Mouse (Mus musculus) spleen, adult 12 weeks (tissue): Measurements from ENCODE around the gene Izumo1.

Experiments
- DNase-seq: peaks from one replicate; pipeline ENCODE4 v3.0.0; 2022; ENCODE audit warnings: low spot score

The Izumo1 gene

GRCm38 (mm10) chr7:45618316-45618715, 3.3 kb upstream of the Izumo1 start:
- no peak for DNase-seq

DNA sequence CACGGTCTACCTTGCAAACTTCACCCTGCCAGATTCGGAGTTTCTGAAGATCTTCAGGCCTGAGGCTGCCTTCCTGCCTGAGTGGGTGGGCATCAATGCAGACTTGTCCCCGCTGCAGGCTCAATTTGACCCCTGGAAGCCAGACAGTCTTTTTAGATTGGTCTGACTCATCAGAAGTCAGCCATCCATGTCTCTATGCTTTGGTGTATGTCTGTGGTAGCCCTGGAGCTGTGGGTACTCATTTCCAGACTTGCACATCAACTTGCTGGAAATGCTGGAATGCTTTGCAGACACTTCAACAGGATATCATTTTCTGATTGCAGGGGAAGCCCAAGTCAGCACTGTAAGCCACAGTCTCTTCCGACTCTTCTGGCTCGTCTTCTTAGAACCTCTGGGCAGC, 2.0 kb upstream of the Izumo1 start:
- no peak for DNase-seq

GRCm38 (mm10) chr7:45623507-45623906, 1.9 kb downstream of the Izumo1 start:
- DNase-seq, result no peak

GRCm38 (mm10) chr7:45624718-45625117, 3.1 kb downstream of the Izumo1 start:
- DNase-seq, result no peak

- no peak for DNase-seq
Measured at GRCm38 (mm10) chr7:45625481-45625880, 3.9 kb downstream of the Izumo1 start.

- DNase-seq, result no peak
Measured at GRCm38 (mm10) chr7:45626571-45627076, 5.0 kb downstream of the Izumo1 start.

GRCm38 (mm10) chr7:45627261-45627660, 5.7 kb downstream of the Izumo1 start, which contains the start of gene Rasip1:
Rasip1 (plus strand) TSS chr7:45627488.
- DNase-seq, result no peak

GRCm38 (mm10) chr7:45628364-45629294, 7.0 kb downstream of the Izumo1 start:
- DNase-seq, result peak; percentile 73

GRCm38 (mm10) chr7:45630064-45630907, 8.7 kb downstream of the Izumo1 start:
- no peak for DNase-seq

DNA sequence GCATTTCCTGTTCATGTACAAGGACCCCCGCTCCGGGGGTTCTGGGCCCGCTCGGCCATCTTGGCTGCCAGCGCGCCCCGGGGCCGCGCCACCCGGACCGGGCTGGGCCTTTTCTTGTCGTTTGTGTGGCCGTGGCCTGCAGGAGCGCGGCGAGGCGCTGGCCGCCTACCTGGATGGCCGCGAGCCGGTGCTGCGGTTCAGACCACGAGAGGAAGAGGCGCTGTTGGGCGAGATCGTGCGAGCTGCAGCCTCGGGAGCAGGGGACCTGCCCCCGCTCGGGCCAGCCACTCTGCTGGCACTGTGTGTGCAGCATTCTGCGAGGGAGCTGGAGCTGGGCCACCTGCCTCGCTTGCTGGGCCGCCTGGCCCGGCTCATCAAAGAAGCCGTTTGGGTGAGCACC, 10.9 kb downstream of the Izumo1 start:
- DNase-seq, result no peak

DNA sequence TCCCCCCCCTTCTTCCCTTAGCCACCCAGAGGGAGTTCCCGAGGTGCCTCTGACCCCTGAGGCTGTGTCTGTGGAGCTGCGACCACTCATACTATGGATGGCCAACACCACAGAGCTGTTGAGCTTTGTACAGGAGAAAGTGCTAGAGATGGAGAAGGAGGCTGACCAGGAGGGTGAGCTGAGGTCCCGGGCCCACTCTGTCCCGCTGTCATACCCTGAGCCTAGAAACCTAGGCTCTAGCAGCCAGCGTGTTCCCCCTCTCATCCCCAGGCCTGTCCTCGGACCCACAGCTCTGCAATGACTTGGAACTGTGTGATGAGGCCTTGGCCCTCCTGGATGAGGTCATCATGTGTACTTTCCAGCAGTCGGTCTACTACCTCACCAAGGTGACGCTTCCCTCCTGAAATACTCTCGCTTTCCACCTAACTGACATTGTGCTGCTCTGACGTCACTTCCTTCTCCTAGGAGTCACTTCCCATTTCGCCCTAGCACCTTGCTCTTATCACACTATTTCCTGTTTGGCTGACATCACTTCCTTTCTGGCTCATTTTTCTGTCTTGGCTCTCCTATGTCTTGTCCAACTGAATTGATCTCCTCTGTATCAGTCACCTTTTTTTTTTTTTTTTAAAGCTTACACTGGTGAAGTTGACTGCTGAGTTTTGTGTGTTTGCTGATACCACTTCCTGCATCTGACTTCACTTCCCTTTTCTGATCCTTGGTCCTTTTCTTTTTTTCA, 13.5 kb downstream of the Izumo1 start:
- no peak for DNase-seq

GRCm38 (mm10) chr7:45635711-45636688, 14.4 kb downstream of the Izumo1 start:
- no peak for DNase-seq

DNA sequence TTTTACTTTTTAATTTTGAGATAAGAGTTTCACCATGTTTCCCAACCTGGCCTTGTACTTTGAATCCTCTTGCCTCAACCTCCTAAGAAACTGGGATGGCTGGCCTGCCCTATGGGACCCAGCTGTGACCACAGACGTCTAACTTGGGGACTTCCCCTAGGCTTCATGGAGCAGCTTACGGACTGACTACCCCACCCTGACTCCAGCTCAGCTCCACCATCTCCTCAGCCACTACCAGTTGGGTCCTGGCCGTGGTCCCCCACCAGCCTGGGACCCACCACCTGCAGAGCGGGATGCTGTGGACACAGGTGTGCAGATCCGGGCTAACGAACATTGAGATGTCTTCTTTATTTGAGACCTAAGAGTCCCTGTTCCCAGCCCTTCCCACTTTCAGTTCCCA, 16.1 kb downstream of the Izumo1 start:
- no peak for DNase-seq

GRCm38 (mm10) chr7:45638623-45639401, 17.2 kb downstream of the Izumo1 start:
- DNase-seq, result no peak

DNA sequence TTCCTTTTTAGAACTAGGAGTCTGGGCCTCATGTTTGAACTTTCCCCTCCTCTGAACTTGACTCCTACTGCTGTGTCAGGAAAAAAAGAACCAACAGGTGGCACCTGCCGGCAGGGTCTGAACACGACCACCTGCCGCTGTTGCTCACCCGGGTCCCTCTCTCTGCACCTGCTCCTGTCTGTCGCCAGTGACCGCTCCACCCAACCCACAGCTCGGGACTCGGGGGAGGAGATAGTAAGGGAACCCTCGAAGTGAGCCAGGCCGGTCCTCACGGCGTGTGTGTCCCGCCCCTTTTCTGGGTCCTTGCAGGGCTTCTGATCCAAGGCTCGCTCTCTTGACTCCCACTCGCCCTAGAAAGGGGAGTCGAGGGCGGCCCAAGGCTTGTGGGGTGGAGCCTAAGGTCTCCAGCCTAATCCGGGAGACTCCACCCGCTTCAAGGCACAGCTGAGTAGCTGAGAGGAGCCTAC, 18.0 kb downstream of the Izumo1 start, which contains the start of gene Mamstr:
Mamstr (plus strand) TSS at position 417 of the 467 bp plus-strand sequence.
- DNase-seq, result no peak

GRCm38 (mm10) chr7:45640191-45640957, 18.8 kb downstream of the Izumo1 start:
- DNase-seq, result no peak

DNA sequence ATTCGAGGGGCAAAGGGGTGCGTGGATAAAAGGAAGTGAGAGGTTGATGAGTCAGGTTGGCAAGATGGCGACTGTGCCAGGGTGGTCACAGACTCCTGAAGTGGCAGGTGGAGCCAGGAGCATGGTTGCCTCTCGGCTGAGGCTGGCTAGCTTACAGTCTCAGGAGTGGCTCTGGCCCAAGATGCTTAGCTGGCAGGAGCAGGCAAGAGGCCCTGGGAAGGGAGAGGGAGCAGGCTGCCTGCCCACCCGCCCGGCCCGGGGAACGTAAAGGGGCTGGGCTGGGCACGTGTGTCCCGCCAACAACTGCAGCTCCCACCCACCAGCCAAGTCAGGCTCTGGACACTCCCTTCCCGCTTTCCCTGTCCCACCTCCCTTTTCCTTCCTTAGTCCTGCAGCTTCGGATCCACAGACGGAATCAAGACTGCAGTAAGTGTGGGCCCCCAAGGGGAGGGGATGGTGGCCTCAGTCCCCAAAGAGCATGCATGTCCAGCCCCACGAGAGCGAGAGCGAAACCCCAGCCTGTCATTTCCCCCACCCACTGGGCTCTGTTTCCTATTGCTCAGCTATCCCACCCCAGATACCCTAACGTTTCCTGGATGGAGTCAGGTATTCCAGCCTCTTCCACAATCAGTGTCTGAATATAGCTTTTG, 19.9 kb downstream of the Izumo1 start:
- DNase-seq, result no peak

DNA sequence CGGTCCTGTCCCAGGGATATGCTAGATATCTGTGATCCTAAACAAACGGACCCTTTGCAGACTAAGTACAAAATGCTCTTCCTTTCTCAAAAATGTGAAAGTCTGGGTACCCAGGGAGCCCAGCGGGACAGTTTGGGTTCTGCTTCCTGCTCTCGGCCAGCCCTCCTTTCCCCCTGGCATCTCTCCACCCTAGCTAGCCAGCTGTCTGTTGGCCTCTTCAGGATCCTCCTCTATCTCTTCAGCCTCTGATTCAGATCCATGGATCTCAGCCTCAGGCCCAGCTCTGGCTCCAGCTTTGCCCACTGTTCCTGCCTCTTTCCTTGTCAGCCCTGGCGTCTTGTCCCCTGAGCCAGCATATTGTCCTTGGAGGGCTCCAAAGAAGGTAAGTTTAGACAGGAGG, 20.5 kb downstream of the Izumo1 start:
- no peak for DNase-seq
